Mouse (Mus musculus) retina, embryonic 14.5 days (tissue): ENCODE results near the gene 1810046K07Rik.

ENCODE experiments used
- DNase-seq: peaks from one replicate; pipeline ENCODE4 v3.0.0-alpha.2; 2015; ENCODE audit warnings: low spot score

Gene 1810046K07Rik

DNA sequence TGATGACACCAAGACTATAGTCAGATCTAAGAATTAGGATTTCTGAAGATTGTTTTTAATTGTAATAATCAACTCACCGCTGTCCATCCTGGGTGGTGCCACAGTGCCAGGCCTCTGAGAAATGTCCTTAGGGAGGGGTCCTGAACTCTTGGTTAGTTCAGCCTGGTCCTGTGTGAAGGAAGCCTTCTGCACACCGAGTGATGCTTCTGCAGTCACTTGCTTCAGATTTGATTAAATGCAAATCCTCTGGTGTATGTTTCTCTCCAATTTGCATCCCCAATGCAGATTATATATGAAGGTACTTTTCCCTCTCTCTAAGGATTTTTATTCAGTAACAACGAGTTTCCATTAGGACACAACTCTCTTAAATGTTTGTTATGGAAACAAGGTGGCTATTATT is at the start of gene 1810046K07Rik:
1810046K07Rik (minus strand) TSS at position 187 of the 400 bp plus-strand sequence.
- no peak for DNase-seq

DNA sequence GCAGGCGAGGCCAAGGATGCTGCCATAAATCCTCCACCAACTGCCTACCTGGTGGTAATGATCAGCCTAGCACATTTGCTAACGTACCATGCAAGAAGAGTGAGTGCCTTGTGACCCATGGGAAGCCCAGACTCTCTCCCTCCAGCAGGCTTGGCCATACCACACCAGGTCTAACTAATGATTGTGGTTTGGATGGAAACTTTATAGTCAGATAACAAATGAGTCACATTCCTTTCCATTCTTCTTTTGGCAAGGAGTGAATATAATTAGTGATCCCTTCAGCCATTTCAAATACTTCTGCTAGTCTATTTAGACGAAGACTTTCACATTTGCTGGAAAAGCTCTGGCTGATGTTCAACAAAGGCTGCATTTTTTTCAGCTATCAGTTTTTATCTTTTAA is 40.8 kb upstream of the 1810046K07Rik start:
- no peak for DNase-seq

DNA sequence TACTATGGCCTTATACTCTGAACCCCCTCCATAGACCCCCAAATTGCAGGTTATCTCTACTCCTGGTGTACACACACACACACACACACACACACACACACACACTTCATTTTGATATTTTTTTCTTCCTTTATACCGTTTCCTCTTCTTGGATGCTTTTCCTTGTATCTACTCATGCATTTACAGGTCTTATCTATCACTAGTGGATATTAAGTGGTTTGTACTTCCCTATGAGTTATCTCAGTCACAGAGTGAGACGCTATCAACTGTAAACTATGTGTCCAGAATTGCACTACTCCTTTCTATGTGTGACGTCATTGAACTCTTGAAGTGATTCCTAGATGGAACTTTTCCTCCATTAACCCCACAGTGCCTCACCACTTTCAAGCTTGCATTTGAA is 38.4 kb upstream of the 1810046K07Rik start:
- DNase-seq, result no peak

DNA sequence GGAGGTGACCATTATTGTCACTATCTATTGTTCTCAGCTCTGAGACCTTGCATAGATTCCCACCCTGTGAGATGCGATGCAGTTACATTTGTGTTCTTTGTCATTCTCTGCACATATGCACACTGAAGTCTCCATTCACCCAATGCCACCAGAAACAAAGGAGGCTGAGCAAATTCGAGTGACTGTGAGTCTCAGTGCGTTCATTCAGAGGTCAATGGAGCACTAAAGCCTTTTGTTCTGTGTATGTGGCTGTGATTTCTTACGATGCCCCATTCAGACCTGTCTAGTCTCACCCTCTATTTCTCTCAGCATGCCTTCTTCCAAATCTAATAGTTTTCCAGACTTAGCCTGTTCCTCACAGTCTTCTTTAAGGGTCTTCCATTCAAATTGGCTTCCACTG is 35.3 kb upstream of the 1810046K07Rik start:
- peak; percentile 45 for DNase-seq

DNA sequence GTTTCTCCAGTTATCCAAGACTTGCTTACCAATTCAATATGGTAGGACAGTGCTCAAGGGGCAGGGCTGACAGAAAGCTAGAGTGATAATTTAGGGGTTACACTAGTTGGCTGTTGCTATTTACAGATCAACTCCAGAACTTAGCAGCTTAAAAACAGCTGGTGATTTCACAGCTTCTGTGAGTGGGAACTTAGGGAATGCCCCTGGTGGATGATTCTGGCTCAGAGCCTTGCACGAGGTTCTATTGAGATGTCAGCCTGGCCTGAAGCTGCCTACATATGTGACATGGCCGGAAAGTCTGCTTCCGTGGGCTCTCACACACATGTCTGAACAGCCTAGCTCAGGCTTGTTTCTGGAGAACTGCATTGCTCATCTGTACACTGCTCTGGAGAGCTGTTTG is 24.8 kb upstream of the 1810046K07Rik start:
- DNase-seq, result no peak

DNA sequence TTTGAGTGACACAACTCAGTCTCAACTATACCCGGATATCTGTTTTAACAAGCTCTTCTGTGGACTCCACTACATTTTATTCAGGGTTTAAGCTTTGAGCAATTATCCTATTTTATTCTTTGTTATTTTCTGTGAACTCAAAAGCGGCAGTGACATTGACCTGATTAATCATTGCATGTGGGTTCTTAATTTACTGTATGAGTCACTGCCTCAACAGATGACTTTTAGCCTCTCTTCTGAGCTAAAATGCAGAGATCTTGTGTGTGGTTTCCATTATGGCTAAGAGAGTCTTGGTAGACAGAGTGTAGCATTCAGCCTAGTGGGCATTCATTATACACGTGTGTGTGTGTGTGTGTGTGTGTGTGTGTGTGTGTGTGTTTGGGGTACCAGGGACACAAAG is 24.2 kb upstream of the 1810046K07Rik start:
- no peak for DNase-seq

DNA sequence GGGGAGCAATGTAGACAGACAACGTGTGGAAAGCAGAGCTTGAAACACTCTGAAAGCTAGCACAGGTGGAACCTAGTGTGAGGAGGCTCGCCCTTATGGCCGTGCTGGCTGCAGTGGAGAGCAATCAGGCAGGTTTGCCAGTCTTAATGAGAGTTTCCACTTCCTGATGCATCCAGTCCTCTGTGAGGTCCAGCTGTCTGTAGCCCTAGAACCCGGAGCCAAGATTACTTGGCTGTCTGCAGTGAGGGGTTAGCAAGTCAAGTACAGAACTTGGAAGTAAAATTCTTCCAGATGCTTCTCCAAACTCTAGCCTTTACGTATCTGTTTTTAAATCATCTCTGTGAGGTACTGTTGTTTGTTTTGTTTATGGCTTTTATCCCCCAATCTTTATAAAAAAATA is 20.7 kb upstream of the 1810046K07Rik start:
- no peak for DNase-seq

DNA sequence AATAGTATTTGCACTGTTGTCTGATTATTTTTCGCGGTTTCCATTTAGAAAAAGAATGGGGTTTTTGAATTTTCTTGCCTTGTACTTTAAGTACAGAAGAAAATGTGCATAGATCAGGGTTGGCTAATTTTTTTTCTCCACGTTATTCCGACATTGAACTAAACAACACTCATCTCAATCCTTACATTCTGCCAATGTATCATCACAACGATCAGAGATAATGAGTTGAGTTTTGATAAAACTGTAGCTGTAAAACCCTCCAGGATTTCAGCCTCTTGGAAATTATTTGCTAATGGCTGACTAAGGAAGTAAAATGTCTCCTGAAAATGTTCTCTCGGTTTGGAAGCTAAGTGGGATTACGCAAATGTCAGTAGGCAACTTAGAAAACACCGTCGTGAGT is 17.1 kb upstream of the 1810046K07Rik start:
- no peak for DNase-seq

DNA sequence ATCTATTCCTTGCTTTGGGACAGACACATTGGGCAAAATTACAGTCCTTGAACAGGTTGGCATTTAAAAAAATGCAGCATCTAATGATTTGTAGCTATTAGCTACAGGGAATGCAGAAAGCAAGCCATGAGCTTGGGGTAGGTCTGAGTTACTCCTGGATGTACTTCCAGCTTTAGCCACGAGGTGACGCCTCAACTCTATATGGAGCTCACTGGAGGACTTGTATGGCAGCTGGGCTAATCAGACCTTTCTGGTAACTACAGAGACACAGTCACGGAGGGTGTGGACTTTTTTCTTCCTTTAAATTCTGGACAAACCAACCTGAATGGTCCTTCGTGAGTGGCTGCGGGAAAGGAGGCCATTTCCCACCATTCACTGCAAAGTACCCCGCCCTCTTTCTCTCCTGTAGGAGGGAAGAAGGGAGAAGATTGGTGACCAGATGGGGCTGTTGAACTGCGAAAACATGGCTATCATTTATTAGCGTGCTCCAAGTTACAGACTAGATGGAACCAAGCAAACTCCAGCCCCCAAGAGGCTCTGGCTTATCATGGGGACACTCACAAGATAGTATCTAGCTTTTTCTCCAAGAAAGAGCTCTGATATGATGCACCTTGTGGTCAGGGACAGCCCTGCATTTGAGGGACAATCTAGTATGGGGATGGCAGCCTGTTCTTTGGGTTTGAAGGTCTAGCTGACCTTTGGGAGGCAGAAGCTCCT is 6.7 kb upstream of the 1810046K07Rik start:
- peak; percentile 94 for DNase-seq

DNA sequence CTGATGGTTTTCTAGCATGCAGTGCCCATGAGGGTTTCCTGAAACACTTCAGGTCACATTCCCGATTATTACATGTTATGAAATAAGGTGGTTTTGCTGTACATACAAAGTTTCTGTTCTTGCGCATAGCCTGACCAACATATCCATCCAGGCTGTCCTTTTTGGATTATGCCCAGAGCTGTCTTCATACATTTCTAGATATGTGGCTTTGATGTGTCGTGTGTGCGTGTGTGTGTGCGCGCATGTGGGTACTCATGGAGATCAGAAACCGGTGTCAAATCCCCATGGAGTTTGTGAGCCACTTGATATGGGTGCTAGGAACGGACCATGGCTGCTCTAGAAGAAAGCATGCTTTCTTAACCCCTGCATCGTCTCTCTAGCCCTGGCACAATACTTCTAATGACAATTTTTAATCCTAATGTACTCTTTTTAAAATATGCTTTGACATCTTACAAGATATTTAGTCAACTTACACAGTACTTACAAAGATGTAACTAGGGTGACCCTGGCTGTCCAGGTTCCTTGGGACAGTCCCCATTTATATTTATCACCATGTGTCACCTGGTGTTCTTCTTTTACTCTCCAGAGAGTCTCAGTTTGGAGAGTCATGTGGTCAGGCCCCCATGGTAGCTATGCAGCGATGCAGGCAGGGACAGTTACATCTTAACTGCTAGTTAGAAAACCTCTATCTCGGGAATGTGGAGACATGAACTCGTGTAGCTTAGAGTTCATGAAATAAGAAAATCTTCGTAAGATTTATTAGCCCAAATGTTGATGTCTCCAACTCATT is 2.9 kb upstream of the 1810046K07Rik start:
- DNase-seq, result no peak

DNA sequence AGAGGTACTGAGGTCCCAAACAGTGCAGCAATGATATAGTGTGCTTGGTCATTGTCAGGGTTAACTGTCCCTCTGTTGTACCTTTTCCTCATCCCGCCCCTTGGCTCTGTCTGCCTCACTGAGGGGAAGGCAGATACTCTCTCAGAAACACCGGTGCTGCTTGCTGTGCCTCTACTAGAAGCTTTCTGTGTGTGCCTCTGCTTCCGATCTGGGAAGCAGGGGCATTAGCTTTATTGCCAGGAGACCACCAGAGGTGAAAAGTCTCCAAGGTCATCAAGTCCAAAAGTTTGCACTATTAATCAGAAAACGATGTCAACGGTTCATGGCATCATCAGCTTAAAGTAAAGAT is 1.2 kb downstream of the 1810046K07Rik start:
- DNase-seq, result no peak

DNA sequence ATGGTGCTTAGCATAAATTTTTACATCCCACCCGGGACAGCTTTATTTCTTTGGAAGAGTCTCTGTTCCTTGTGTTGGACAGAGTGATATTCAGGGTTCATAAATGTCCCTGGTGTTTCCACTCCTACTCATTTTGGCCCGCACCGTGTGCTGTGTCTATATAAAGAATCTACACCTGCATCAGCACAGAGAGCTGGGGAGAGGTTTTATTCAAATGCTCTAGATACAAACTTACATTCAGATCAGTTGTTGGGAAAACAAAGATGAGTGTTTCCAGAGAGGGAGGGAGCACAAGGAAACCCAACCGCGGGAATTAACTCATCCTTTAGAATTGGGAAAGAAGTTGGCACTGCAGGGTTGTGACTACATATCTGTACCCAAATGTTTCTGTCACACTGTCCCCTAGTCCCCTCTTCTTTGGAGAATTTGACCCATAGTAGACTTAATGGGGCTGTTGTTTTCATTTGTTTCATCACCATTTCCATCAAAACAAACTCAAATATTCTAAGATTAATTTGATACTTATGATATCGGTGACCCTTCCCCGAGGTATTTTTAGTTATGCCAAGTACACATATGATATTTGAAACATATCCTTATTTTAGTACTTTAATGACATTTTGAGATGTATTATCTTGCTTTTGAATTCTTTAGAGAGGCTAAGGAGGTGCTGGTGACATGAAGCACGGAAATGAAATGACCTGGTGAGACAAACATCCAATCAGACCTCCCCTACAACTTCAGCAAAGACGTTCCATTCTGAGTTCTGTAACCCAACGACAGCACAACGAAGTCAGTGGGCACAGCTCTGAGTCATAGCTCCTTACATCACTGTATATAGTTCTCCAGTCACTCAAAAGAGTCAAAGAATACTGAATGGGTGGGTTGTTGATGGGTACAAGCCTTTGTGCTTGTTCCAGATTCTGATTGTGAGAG is 1.8 kb downstream of the 1810046K07Rik start:
- DNase-seq, result no peak

DNA sequence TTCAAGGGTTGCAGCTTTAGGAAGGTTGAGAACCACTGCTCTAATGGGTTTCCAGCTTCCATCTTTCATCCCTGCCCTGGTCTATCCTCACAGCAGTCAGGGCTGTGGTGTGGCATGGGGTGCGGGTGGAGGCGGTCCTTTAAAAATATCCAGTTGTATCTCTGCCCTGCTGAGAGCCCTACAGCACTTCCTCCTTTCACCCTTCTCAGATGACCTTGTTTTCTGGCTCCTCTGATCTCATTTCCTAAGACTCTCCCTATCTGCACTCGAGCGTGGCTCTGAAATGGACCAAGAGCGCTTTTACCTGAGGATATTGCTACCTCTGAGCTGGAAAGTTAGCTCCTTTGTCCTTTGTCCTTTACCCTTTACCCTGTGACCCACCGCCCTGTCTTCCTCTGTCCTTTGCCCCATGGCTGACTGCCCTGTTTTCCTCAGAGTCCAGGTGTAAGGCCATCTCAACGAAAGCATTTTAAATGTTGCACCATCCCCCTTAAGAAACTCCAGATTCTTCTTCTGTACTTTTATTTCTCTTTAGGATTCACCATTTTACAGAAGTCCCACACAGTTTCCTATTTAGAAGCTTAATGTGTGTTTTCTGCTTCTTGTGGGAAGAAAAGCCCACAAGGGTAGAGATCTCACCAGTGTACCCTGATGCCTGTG is 4.2 kb downstream of the 1810046K07Rik start:
- no peak for DNase-seq

DNA sequence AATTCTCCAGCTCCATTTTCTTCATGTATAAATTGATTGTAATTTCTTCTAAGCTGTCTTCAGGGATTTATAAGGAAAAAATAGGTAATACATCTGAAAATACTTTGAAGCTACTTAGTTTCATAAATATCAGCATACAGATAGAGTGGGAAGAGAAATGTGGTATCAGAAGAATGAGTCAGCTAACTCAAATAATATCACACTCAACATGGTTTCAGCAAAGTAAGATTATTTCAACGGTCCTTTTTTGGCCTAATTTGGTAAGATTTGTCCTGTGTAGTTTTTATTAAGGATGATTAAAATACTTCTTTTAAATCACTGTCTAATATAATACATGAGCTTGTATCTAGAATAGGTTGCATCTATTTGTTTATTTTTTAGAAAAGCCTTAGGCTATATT is 8.6 kb downstream of the 1810046K07Rik start:
- DNase-seq, result no peak

DNA sequence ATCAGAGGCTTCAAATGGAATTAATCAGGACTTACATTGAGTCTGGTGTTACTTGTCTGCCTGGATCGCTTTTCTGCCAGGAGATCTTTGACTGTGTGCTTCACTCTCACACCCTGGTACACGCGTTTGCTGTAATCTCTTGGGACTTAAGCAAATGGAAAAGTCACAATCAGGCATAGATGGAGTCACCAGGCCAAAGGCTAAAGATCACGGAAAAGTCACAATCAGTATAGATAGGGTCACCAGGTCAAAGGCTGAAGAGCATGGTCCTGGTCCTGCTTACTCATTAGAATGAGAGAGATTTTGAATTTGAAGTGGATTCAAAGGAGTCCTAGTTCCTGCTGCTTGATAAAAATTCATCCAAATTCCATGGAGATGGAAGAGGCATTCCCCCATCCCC is 10.5 kb downstream of the 1810046K07Rik start:
- no peak for DNase-seq

DNA sequence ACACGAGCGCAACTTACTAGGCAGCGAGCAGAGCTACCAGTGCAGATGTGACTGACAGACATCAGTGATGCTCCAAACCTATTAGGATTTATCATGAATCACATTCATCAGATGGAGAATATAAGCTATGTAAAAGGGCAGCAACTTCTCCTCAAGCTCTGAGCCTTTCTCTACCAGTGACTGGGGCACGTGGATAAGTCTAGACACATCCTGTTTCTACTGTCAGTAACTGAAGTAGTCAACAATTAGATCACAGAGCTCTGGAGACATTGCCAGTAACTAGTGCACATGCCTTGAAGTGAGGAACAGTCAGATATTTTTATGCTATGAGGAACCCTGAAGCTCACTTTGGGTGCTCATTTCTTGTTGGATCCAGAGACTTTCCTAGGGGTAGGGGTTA is 11.4 kb downstream of the 1810046K07Rik start:
- no peak for DNase-seq

DNA sequence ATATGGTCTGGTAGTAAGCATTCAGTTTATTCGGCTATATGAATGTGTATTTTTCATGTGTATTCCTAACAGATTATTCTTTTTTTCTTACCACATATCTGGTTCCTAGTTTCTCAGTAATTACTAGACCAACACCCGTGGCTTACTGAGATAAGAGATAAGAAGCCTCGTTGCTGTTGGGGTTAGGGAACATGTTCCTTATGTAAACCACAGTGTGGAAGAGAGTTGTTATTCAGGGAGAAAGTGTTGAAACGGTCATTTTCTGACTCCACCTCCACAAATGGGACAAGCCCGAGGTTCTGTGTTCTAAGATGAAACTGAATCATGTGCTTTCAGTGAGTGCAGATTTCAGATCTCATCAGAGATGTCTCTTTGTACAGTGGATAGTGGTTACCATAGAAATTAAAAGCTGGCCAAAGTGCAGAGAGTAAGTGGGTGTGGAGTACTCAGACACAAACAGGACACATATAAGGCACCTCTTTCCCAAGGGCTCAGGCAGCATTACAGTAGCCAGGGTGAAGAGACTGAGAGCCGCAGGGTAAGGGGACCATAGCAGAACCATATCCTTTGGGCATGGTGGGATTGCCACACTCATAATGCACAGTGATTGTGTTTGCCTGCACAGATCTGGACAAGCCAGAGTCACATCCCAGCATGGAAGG is 13.2 kb downstream of the 1810046K07Rik start:
- no peak for DNase-seq

DNA sequence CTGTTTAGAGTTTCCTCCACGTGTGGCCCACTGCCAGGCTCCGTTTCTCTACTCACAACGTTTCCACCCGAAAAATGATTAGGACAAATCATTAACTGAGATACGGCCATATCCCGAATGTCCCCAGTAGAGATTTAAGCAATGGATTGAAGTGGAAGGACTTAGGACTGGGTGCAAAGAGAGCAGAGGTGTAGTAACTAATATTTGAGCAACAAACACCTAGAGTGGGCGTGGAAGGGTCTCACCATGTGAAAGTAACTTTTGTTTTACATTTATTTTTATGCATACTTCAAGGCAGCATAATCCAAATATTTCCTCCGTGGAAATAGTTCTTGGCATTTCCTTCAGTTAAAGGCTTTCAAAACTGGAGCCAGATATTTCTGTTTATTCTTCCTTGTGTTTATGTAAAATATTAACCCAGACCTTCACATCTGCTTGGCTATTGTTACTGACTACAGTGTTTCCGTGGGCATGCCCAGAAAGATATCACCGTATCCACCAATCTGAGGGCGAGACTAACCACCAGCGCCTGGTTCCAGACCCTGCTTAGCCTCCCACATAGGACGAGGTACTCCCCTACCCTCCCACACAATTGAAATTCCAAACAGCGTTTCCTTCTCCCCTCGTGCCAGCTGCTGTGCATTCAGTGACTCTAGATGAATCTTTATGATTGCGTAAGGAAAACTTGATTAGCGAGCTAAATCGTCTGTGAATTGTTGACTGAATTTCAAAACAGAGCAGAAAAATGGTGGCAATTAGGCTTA is 16.0 kb downstream of the 1810046K07Rik start:
- no peak for DNase-seq

DNA sequence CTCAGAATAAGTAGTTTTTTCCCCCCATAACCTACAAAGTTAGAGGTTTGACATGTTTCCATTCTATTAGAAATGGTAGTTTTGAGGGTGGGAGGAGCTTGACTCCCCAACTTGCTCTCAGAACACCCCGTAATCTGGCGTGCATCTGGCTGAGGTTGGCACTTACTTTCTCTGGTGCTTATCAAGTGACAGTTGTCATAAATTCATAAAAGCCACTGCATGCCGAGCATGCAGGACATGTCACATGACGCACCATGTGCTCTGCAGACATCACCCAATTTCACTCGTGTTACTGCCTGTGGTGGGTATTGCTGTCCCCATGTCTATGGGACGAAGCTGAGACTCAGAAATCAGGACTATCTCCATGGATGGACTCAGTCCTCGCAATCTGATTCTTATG is 18.2 kb downstream of the 1810046K07Rik start:
- DNase-seq, result no peak

DNA sequence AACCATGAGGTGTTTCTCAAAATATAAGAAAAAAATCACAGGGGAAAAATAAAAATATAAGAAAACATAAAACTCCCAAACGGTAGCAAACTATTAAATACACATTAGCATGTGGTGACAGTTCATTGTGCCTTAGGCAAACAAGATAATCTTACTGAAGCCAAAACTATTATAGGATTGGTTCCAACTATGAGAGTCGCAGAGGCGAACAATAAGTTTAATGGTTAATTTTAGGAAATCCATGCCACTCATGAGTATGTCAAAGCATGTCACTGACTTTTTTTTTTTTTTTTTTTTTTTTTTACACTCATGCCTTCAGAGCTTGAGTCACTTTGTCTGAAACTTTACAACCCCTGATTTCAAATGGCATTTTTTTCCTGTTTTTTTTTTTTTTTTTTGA is 22.4 kb downstream of the 1810046K07Rik start:
- no peak for DNase-seq

DNA sequence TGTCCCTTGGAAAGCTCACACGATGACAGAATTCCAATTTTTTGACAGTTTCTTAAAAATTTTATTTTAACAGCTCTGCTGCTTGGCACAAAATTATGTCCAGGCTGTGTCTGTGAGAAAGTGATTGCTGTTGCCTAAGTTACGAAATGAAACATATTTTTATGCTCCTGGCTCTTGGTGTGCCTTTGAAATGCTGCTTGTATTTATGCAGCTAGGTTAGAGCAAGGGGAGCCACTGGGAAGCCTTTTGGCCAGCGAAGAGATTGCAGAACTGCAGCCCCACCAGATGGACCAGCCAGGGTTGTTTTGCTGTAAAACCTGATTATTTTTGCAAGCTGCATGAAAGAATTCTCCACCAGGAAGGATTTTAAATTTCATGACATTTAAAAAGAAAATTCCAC is 23.6 kb downstream of the 1810046K07Rik start:
- DNase-seq, result no peak
